Mouse (Mus musculus) forebrain, embryonic 11.5 days (tissue): ENCODE measurements around the gene Agap2. TPM values are rescaled to one million over a fixed set of nuclear protein-coding genes. Genes with fewer than 3 reads are reported as not detected.
"Not testable (repeated sequence)": the region's sequence is repeated elsewhere in the genome, so short reads cannot be mapped to it uniquely, and the experiment has no call there.

ENCODE experiments used
- ATAC-seq: fragments of 200-750 bp; cut with Nextera tagmentation; replicated peaks from 2 replicates; pipeline ENCODE4 v1.8.0; 2017; ENCODE audit warnings: moderate TSS enrichment; ENCODE audit not compliant: low FRiP score
- DNase-seq: peaks from one replicate; pipeline ENCODE4 v3.0.0-alpha.2; 2017; ENCODE audit warnings: low spot score
- H3K27ac ChIP-seq: fragments of 300-500 bp; sonication (generic); 2 replicates; pipeline ENCODE4 v1.5.1; 2014; ENCODE audit warnings: low read depth, low read length
- H3K27me3 ChIP-seq: fragments of 300-500 bp; sonication (generic); 2 replicates; pipeline ENCODE4 v1.6.1; 2014; ENCODE audit warnings: mild to moderate bottlenecking, low read length, mixed read lengths; ENCODE audit not compliant: control insufficient read depth, insufficient read depth
- H3K36me3 ChIP-seq: fragments of 300-500 bp; sonication (generic); 2 replicates; pipeline ENCODE4 v1.6.1; 2014; ENCODE audit warnings: mild to moderate bottlenecking, low read length, moderate library complexity, mixed read lengths; ENCODE audit not compliant: control insufficient read depth, insufficient read depth
- H3K4me1 ChIP-seq: fragments of 300-500 bp; sonication (generic); replicated peaks from 2 replicates; pipeline ENCODE4 v1.6.1; 2014; ENCODE audit warnings: low read length, mixed read lengths; ENCODE audit not compliant: control insufficient read depth, insufficient read depth
- H3K4me2 ChIP-seq: fragments of 300-500 bp; sonication (generic); 2 replicates; pipeline ENCODE4 v1.6.1; 2014; ENCODE audit warnings: low read depth, mild to moderate bottlenecking, low read length, moderate library complexity, mixed read lengths; ENCODE audit not compliant: severe bottlenecking
- H3K4me3 ChIP-seq: fragments of 300-500 bp; sonication (generic); 2 replicates; pipeline ENCODE4 v1.5.1; 2014; ENCODE audit warnings: low read depth, low read length
- H3K9ac ChIP-seq: fragments of 300-500 bp; sonication (generic); 2 replicates; pipeline ENCODE4 v1.6.1; 2014; ENCODE audit warnings: low read length
- H3K9me3 ChIP-seq: fragments of 300-500 bp; sonication (generic); 2 replicates; pipeline ENCODE4 v1.6.1; 2016; ENCODE audit warnings: low read length, mixed read lengths; ENCODE audit not compliant: control insufficient read depth
- WGBS: fragments of 180-500 bp; shearing (Covaris S2); extraction: QIAGEN DNeasy Blood & Tissue Kit; methylation state at CpG from one replicate; pipeline ENCODE4 v1.1.7; 2014; 5-methylcytosine and 5-hydroxymethylcytosine counted together
- polyA plus RNA-seq: library from polyadenylated mRNA; unstranded; fragments of >200 nt; fragmentation: Nextera tagmentation; extraction: Ambion mirVana; gene quantifications from 2 replicates; pipeline ENCODE4 v1.2.1, GENCODE M21; 2014

Gene Agap2
- polyA plus RNA-seq, 1 experiment from 2014 or later: 0.64 TPM

DNA sequence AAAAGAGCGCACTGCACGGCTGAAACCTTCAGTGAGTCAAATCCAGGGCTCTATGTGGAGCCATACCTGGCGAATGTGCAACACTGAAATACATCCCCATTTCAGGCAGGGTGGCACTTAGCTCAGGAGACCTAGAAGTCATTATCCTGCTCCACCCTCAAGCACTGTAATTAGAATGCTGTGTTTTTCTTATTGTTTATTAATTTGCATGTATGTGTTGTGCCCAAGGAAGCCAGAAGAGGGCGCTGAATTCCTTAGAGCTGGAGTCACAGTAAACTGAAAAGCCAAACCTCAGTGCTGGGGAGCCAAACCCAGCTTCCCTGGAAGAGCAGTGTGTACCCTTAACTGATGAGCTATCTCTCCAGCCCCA, 48.3 kb downstream of the Agap2 start:
- Histone ChIP-seq H3K36me3 (no peaks in the 10 kb centered on the region; the same call in 1 of the 2 replicates), H3K4me3 (peak overlapping the region; percentile 17; the same call in 1 of the 2 replicates), H3K9me3 (no peaks in the 10 kb centered on the region), H3K4me2 (peak overlapping the region; percentile 46), H3K9ac (no peak overlapping the region), H3K4me1 (peaks cover 9% of the 10 kb centered on the region; the same call in 1 of the 2 replicates), H3K27me3 (no peaks in the 10 kb centered on the region), H3K27ac (no peak overlapping the region)
- DNase-seq (peak; percentile 80), ATAC-seq (no peak)
- WGBS: 7% methylated on average over 4 of the region's 4 CpGs

DNA sequence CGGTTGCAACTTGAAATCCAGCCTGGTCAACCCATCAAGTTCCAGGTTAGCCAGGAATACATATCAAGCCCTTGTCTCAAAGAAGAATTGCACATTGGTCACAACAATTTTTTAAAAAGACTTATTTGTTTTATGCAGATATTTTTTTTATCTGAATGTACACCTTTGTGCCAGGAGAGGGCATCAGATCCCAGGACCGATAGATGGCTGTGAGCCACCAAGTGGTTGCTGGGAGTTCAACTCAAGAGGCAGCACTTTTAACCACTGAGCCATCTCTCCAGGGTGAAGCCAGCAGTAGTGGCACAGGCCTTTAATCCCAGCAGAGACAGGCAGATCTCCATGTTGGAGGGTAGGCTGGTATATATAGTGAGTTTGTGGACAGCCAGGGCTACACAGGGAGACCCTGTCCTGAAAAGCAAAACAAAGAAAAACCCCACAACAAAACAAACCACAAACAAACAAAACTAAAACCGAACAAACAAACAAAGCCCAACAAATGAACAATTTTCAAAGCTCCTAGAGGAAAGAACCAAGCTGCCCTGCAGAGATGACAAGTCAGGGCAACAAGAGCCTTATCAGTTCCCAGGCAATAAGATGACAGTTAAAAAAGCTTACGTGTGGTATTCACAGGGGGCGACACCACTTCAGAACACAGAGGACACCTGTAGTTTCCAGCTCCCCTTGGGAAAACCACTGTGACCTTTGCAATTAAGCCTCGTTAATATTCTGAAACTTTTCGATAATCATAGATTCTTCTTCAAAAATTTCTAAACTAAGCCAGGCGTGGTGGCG, 50.3 kb downstream of the Agap2 start:
- ATAC-seq (no peak), DNase-seq (peak; percentile 60)
- H3K27ac ChIP-seq: no peak overlapping the region
- H3K36me3 ChIP-seq: no peaks in the 10 kb centered on the region
- H3K4me2 ChIP-seq: no peak overlapping the region
- no peaks in the 10 kb centered on the region for H3K27me3 ChIP-seq
- whole genome bisulfite sequencing: 80% methylated on average over 9 of the region's 9 CpGs
- H3K9ac ChIP-seq: no peak overlapping the region
- H3K9me3 ChIP-seq: no peaks in the 10 kb centered on the region
- H3K4me3 ChIP-seq: no peak overlapping the region
- H3K4me1 ChIP-seq: peaks cover 4% of the 10 kb centered on the region; the same call in 1 of the 2 replicates

DNA sequence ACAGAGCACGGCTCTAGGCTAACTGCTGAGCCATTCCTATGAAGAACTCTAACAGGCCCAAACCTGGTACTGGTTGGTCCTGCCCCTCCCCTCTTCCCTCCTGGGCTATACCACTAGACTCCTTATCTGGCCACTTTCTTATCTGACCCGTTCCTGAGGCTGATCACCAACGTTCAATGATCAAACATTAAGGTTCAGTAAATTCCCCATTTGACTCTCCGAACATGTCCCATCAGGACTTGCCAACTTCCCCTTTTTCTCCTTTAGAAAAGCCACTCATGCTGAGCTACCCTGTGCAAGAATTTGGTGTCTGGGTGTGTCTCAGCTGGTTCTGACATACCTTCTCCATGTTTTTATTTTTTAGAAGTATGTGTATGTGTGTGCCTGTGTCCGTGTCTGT, 51.5 kb downstream of the Agap2 start:
- WGBS: 87% methylated on average over 5 of the region's 5 CpGs

DNA sequence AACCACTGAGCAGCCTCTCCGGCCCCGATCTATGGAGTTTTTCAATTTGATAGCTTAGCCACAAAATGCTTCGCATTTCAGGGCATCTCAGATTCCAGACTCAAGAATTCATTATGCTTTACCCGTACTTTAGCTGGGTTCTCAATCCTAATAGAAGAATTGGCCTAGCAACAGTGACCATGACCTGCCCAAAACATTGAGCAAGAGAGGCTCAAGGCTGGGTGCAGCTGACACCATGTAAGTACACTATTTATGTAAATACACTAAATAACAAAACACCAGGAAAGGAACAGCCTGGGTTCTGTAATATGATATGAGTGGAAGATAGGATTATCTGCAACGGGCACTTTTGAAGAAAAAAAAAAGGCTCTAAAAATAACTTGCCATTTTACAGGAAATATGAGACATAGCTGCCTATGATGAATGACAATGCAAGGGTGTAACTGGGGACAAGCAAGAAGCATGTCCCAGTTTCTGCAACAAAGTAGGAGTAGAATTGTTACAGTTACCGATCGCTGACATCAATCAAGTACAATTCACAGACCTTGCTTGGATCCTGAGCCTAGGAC, 52.7 kb downstream of the Agap2 start:
- DNase-seq: no peak
- Histone ChIP-seq H3K27me3 (no peaks in the 10 kb centered on the region), H3K4me2 (no peak overlapping the region), H3K9me3 (no peaks in the 10 kb centered on the region), H3K4me3 (no peak overlapping the region), H3K36me3 (no peaks in the 10 kb centered on the region), H3K27ac (no peak overlapping the region), H3K9ac (no peak overlapping the region), H3K4me1 (peaks cover 3% of the 10 kb centered on the region; the same call in 1 of the 2 replicates)
- no peak for ATAC-seq
- 87% methylated on average over 7 of the region's 7 CpGs for WGBS

More for the DNA sequence above, 51.5 kb downstream of the Agap2 start:
- Histone ChIP-seq H3K27me3 (no peaks in the 10 kb centered on the region), H3K4me1 (peaks cover 4% of the 10 kb centered on the region; the same call in 1 of the 2 replicates), H3K9me3 (no peaks in the 10 kb centered on the region), H3K4me2 (no peak overlapping the region), H3K36me3 (no peaks in the 10 kb centered on the region), H3K9ac (no peak overlapping the region), H3K27ac (no peak overlapping the region), H3K4me3 (no peak overlapping the region)
- ATAC-seq: no peak
- DNase-seq: no peak

DNA sequence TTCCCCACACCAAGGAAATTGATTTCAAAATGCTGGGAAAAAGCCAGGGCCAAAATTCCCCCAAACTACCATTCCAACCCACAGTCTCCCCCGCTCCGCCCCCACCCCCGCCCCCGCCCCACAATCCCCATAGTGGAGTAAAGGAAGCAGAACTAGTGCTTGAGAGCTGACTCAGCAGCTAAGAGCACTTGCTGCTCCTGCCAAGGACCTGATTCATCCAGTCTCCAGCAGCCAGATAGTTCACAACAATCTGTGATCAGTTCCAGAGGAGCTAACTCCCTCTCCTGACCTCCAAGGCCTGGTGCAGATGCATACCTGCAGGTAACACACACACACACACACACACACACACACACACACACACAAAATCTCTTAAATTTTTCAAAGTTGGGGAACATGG, 54.3 kb downstream of the Agap2 start:
- no peaks in the 10 kb centered on the region for H3K9me3 ChIP-seq
- no peaks in the 10 kb centered on the region for H3K27me3 ChIP-seq
- no peaks in the 10 kb centered on the region for H3K36me3 ChIP-seq
- H3K9ac ChIP-seq: no peak overlapping the region
- H3K4me1 ChIP-seq: no peaks in the 10 kb centered on the region
- no peak overlapping the region for H3K4me2 ChIP-seq
- WGBS: 86% methylated on average over 4 of the region's 4 CpGs
- H3K27ac ChIP-seq: no peak overlapping the region
- ATAC-seq (no peak), DNase-seq (no peak)
- no peak overlapping the region for H3K4me3 ChIP-seq

DNA sequence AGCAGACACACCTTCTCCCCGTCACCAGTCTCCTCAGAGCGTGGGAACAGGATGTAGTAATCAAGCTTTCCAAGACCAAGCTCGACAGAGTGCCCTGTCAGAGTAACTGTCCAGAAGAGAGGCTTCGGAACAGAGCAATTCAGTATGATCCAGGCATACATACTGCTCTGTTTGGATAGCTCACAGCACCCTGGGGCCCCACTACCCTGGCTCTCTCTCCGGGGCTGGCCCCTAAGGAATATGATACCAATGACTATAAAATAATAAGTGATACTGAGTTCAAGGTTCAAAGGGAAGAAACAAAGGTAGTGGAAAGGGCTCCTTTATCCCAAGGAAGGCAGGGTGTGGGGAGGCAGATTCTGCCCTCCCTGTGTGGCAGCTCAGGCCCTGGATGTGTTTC, 57.4 kb downstream of the Agap2 start:
- DNase-seq (no peak), ATAC-seq (no peak)
- Histone ChIP-seq H3K27ac (no peak overlapping the region), H3K9ac (no peak overlapping the region), H3K4me2 (no peak overlapping the region), H3K4me3 (no peak overlapping the region), H3K4me1 (no peaks in the 10 kb centered on the region), H3K27me3 (no peaks in the 10 kb centered on the region), H3K9me3 (no peaks in the 10 kb centered on the region), H3K36me3 (no peaks in the 10 kb centered on the region)
- whole genome bisulfite sequencing: 74% methylated on average over 5 of the region's 5 CpGs

DNA sequence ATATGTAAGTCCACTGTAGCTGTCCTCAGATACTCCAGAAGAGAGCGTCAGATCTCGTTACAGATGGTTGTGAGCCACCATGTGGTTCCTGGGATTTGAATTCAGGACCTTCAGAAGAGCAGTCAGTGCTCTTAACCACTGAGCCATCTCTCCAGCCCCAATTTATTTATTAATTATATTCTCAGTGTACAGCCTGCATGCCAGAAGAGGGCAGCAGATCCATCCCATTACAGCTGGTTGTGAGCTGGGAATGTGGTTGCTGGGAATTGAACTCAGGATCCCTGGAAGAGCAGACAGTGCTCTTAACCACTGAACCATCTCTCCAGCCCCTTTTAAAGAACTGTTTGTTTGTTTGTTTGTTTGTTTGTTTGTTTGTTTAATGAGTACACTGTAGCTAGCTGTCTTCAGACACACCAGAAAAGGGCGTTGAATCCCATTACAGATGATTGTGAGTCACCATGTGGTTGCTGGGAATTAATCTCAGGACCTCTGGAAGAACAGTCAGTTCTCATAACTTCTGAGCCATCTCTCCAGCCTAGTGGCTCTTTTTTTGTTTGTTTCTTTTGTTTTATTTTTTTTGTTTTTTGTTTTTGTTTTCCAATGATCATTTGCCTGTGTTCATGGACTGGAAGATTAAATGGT, 59.4 kb downstream of the Agap2 start:
- WGBS: 83% methylated on average over 3 of the region's 3 CpGs
- H3K4me2 ChIP-seq, H3K9me3 ChIP-seq, H3K4me3 ChIP-seq, ATAC-seq, H3K4me1 ChIP-seq, H3K27me3 ChIP-seq, H3K9ac ChIP-seq, H3K36me3 ChIP-seq, DNase-seq, H3K27ac ChIP-seq: not testable (repeated sequence)

DNA sequence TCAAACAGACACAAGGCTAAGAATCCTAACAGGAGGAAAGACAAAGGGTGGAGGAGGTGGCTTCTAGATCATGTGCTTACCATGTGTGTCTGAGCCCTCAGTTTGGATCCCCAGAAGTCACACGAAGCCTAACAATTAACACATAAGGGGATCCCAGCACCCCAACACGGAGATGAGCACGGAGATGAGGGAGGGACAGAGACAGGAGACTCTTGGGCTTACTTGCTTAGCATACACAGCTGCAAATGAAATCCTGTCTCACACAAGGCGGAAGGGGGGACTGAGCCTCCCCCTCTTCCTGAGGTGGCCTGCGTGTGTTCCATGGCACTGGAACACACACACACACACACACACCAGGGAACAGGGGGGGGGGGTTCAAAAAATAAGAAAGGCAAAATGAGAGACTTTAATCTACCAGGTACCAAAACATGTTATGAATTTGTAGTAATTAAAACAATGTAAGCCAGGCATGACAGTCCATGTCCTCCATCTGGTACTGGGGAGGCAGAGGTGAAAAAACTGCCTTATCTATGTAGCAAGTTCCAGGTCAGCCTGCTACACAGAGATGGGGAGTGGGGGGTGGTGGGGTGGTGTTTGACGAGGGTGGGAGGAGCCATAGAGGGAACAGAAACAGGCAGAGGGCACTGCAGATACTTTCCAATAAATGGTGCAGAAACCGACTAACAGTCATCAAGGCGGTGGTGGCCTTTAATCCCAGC, 60.2 kb downstream of the Agap2 start:
- Histone ChIP-seq H3K9ac (no peak overlapping the region; the same call in 1 of the 2 replicates), H3K4me1 (no peaks in the 10 kb centered on the region), H3K9me3 (no peaks in the 10 kb centered on the region), H3K4me3 (no peak overlapping the region), H3K27me3 (no peaks in the 10 kb centered on the region), H3K36me3 (no peaks in the 10 kb centered on the region), H3K27ac (no peak overlapping the region), H3K4me2 (no peak overlapping the region)
- WGBS: 64% methylated on average over 8 of the region's 8 CpGs
- DNase-seq: no peak
- ATAC-seq: no peak
